Mouse (Mus musculus): ENCODE data around the gene Cxcr3. TPM values are rescaled to one million over a fixed set of nuclear protein-coding genes. Genes with fewer than 3 reads are reported as not detected.

Gene Cxcr3
- not detected in 2 replicates for total RNA-seq (2012; rRNA removed)
- not detected in 2 replicates for total RNA-seq (2014; rRNA removed)
- polyA plus RNA-seq (2012; ENCODE audit: insufficient read length, low read depth): not detected in 2 replicates

GRCm38 (mm10) chrX:101733828-101734319 lies at the start of gene Cxcr3:
Gene Cxcr3, minus strand, starts transcription at chrX:101734269.
- Histone ChIP-seq H3K27me3 (replicated peaks) (no peaks in the 10 kb centered on the region), H3K9ac (ENCODE audit: insufficient read depth, low read depth) (no peak within 1 kb of the TSS), H3K9me3 (replicated peaks; ENCODE audit: low read length) (no peaks in the 10 kb centered on the region), H3K27ac (ENCODE audit: insufficient read depth, low read depth) (no peak within 1 kb of the TSS), H3K4me2 (ENCODE audit: insufficient read depth, low read depth, poor library complexity, severe bottlenecking) (peak within 1 kb of the TSS; percentile 67; the same call in 1 of the 2 replicates), H3K4me3 (replicated peaks in 1 of 3; ENCODE audit: low read depth in 2 of 3, low read length in 2 of 3, poor library complexity in 1 of 3) (no peak within 1 kb of the TSS), H3K36me3 (replicated peaks in 1 of 2; ENCODE audit: control insufficient read depth in 1 of 2, insufficient read depth in 1 of 2, low read length in 1 of 2) (no peaks in the 10 kb centered on the region), H3K4me1 (ENCODE audit: control insufficient read depth in 1 of 2, insufficient read depth in 2 of 2) (peaks cover 6 to 57% of the 10 kb centered on the region in 2 experiments), H3K79me2 (replicated peaks; ENCODE audit: control insufficient read depth, extremely low read depth, insufficient read depth, poor library complexity, severe bottlenecking) (no peaks in the 10 kb centered on the region)
- no peak for TF ChIP-seq MAFK (IDR thresholded peaks at IDR 0.05; ENCODE audit: insufficient replicate concordance, low read length)
- peak; percentile 91 for TF ChIP-seq BHLHE40 (IDR thresholded peaks at IDR 0.05; ENCODE audit: low read depth, low read length)
- TF ChIP-seq EP300 (IDR thresholded peaks at IDR 0.05; ENCODE audit: low read length): peak; percentile 42; the same call in 1 of the 2 replicates
- no peak for TF ChIP-seq MYC (IDR thresholded peaks at IDR 0.05; ENCODE audit: low read depth, low read length)
- in situ Hi-C loops (cut with MboI; ENCODE audit: low pct_ligation_motif_present, low pct_unique_long_range_greater_than_20kb, low sequenced_read_pairs): no loop called here
- dilution Hi-C loops (cut with MboI; ENCODE audit: extremely low pct_ligation_motif_present, extremely low pct_unique_long_range_greater_than_20kb, low sequenced_read_pairs): no loop called here
- DNase-seq (ENCODE audit: extremely low read depth): peak; percentile 39

- no peak overlapping the region for H3K27ac ChIP-seq (ENCODE audit: insufficient read depth, low read depth)
- no peaks in the 10 kb centered on the region for H3K36me3 ChIP-seq (replicated peaks in 1 of 2; ENCODE audit: control insufficient read depth in 1 of 2, insufficient read depth in 1 of 2, low read length in 1 of 2)
- dilution Hi-C loops (cut with MboI; ENCODE audit: extremely low pct_ligation_motif_present, extremely low pct_unique_long_range_greater_than_20kb, low sequenced_read_pairs): no loop called here
- in situ Hi-C loops (cut with MboI; ENCODE audit: low pct_ligation_motif_present, low pct_unique_long_range_greater_than_20kb, low sequenced_read_pairs): no loop called here
- H3K4me3 ChIP-seq (replicated peaks in 1 of 3; ENCODE audit: low read depth in 2 of 3, low read length in 2 of 3, poor library complexity in 1 of 3): no peak overlapping the region
- no peaks in the 10 kb centered on the region for H3K9me3 ChIP-seq (replicated peaks; ENCODE audit: low read length)
- H3K79me2 ChIP-seq (replicated peaks; ENCODE audit: control insufficient read depth, extremely low read depth, insufficient read depth, poor library complexity, severe bottlenecking): no peaks in the 10 kb centered on the region
- H3K27me3 ChIP-seq (replicated peaks): no peaks in the 10 kb centered on the region
- peaks cover 3 to 31% of the 10 kb centered on the region in 2 experiments; a peak in 3 of 4 replicates for H3K4me1 ChIP-seq (ENCODE audit: control insufficient read depth in 1 of 2, insufficient read depth in 2 of 2)
- no peak overlapping the region for H3K4me2 ChIP-seq (ENCODE audit: insufficient read depth, low read depth, poor library complexity, severe bottlenecking)
- no peak overlapping the region for H3K9ac ChIP-seq (ENCODE audit: insufficient read depth, low read depth)
- peak; percentile 49 for DNase-seq (ENCODE audit: extremely low read depth)
- TF ChIP-seq NRF1 (IDR thresholded peaks at IDR 0.05; ENCODE audit: low read depth, low read length) (no peak), CTCF (conservative IDR thresholded peaks at IDR 0.05 in 1 of 2, IDR thresholded peaks at IDR 0.05 in 1 of 2; ENCODE audit: low read depth in 2 of 2, low read length in 2 of 2) (peak; percentile 69 to 70), ETS1 (conservative IDR thresholded peaks at IDR 0.05; ENCODE audit: low read depth, low read length) (no peak), ZNF384 (IDR thresholded peaks at IDR 0.05; ENCODE audit: low read depth, low read length) (no peak), E2F4 (IDR thresholded peaks at IDR 0.05; ENCODE audit: insufficient replicate concordance, low read depth, low read length) (no peak), POLR2AphosphoS2 (IDR thresholded peaks at IDR 0.05; ENCODE audit: low read depth, low read length) (no peak), SMC3 (IDR thresholded peaks at IDR 0.05; ENCODE audit: low read depth, low read length) (peak; percentile 73), USF1 (IDR thresholded peaks at IDR 0.05; ENCODE audit: low read depth, low read length) (no peak), ZMIZ1 (IDR thresholded peaks at IDR 0.05; ENCODE audit: low read depth, low read length) (no peak), JUN (IDR thresholded peaks at IDR 0.05; ENCODE audit: insufficient read depth, low read depth, low read length) (no peak), RAD21 (IDR thresholded peaks at IDR 0.05; ENCODE audit: low read depth, low read length) (peak; percentile 78), MXI1 (IDR thresholded peaks at IDR 0.05; ENCODE audit: low read depth, low read length) (no peak), POLR2A (IDR thresholded peaks at IDR 0.05; ENCODE audit: low read depth, low read length) (no peak), CHD1 (IDR thresholded peaks at IDR 0.05; ENCODE audit: low read depth, low read length) (no peak), ZC3H11A (IDR thresholded peaks at IDR 0.05; ENCODE audit: low read depth, low read length) (peak; percentile 17; the same call in 1 of the 2 replicates), JUND (conservative IDR thresholded peaks at IDR 0.05; ENCODE audit: low read depth, low read length) (no peak)
Observed at GRCm38 (mm10) chrX:101772035-101772434, 38.0 kb upstream of the Cxcr3 start.
